Mouse (Mus musculus) small intestine, adult 2 months (tissue): ENCODE data around the gene Strap.

Experiments
- CTCF ChIP-seq: fragments of 200-500 bp; IDR thresholded peaks from 2 replicates; pipeline ENCODE4 v1.5.1; 2012; ENCODE audit warnings: low read depth, mild to moderate bottlenecking, control low read depth, inconsistent platforms, low read length, moderate library complexity, mixed read lengths; ENCODE audit not compliant: insufficient replicate concordance, insufficient read length; ENCODE audit errors: extremely low read depth
- POLR2A ChIP-seq: fragments of 200-500 bp; IDR thresholded peaks from 2 replicates; pipeline ENCODE4 v1.6.1; 2012; ENCODE audit warnings: low read depth, mild to moderate bottlenecking, control low read depth, inconsistent platforms, low read length, moderate library complexity

- no peak for TF ChIP-seq CTCF
- no peak for TF ChIP-seq POLR2A
These were observed 425 bp upstream of the Strap start for GRCm38 (mm10) chr6:137734460-137734845.
